Mouse (Mus musculus) adrenal gland, postnatal 36 days (tissue): ENCODE measurements around the gene Gm5485. TPM values are rescaled to one million over a fixed set of nuclear protein-coding genes. Genes with fewer than 3 reads are reported as not detected.

Experiments
- DNase-seq, 2 experiments: peaks; one replicate each; pipeline ENCODE4 v3.0.0; 2021; ENCODE audit warnings: mixed read lengths in 1 of 2
- total RNA-seq, 2 experiments: library from RNA; stranded (reverse); gene quantifications; 2 replicates each; pipeline ENCODE4 v1.2.3; 2021

Gm5485 gene
- total RNA-seq, 2 experiments from 2014 or later: not detected

DNA sequence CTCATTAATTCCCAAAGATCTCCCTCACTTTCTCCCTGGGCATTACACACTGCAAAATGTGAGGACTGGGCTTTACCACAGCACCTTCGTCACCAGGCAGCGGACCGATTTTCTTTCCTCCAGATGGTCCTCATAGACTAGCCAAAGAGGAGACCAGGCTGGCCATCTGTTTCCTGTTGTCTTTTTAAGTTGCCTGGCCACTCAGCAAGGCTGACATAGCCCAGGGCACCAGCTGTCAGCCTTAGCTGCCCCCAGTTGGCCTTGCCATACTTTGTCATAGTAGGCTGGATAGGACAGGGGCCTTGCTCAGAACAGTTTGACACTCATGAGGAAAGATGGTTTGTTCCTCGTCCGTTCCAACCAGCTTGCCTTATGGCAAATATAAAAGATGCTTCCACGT is 39.8 kb downstream of the Gm5485 start:
- DNase-seq: no peak

- DNase-seq: peak; percentile 25 to 46
These were observed 44.1 kb downstream of the Gm5485 start for GRCm38 (mm10) chr16:48368096-48368495.

DNA sequence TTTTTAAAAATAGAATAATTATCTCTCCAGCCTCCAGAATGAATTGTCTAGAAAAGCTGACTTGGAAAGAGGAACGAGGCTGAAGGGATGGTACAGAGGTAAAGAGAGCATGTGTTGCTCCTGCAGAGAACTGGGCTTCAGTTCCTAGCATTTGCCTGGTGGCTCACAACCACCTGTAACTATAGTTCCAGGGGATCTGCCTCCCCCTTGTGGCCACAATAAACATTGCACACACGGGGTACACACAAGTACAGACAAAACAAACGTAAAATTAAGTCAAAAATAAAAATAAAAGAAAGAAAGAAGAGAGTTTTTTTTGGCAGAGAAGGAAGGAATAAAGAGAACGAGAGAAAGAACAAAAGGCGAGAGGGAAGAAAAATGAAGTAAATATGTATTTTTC is 45.4 kb downstream of the Gm5485 start:
- DNase-seq: no peak

DNA sequence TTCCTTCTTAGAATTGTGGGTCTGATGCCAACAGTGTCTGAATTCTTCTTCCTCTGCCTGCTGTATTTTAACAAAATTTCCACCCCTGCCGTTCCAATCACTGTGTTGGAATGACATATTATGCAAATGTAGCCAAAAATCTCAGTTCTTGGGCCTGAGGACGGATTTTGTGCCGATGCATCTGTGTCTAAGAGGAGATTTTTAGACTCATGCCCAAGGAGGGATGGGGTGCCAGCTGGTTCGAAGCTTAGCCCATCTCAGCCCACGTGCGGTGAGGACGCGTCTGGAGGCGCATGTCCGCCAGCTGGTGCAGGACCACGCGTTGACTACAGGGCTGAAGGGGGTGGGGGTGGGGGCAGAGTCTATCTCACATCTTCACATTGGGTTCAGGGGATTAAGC is 51.3 kb downstream of the Gm5485 start:
- DNase-seq: no peak

- DNase-seq: peak; percentile 37 to 45
These were observed 55.8 kb downstream of the Gm5485 start for GRCm38 (mm10) chr16:48356417-48356816.

- DNase-seq: no peak
These were observed 56.5 kb downstream of the Gm5485 start for GRCm38 (mm10) chr16:48355716-48356115.

Other genes with a start within 250 kb of the Gm5485 start
- not detected for gene Dppa4, start 128.7 kb downstream of the Gm5485 start, total RNA-seq
- not detected for gene Dppa2, start 108.5 kb downstream of the Gm5485 start, total RNA-seq
- gene Morc1, start 18.8 kb upstream of the Gm5485 start, total RNA-seq: not detected